Mouse (Mus musculus): ENCODE measurements around the gene Satb2.

DNA sequence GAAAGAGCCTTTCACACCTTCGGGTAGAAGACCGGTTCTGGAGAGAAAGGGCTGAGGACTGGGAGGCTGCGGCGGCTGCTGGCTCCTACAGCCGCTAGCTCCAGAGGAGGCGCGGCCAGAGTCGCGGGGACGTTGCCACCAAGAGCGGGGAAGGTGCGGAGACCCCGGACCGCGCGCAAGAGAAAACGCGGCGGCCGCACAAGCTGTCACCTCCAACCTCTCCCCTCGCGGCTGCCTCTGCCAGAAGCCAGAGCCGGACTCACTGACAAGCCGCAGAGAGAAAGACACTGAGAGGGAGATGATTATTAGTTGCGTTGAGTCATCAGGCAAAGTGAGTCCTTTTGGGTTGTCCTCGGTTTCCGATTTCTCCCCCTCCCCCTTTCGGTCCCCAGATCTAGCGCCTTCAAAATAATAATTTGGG is 7.0 kb downstream of the Satb2 start:
- TF ChIP-seq POLR2A (IDR thresholded peaks at IDR 0.05; ENCODE audit: borderline replicate concordance, control insufficient read depth, low read depth, low read length), result no peak
- no peak for TF ChIP-seq CTCF (IDR thresholded peaks at IDR 0.05; ENCODE audit: control insufficient read depth, insufficient read depth, low read length)
